Mouse (Mus musculus): ENCODE data around the gene Ppp1r14a. TPM values are rescaled to one million over a fixed set of nuclear protein-coding genes. Genes with fewer than 3 reads are reported as not detected.
A peak's percentile ranks its signal among the peaks of the same experiment; 100 is the strongest.

Ppp1r14a gene
- polyA plus RNA-seq, 1 experiment from 2014 or later: 246 TPM

DNA sequence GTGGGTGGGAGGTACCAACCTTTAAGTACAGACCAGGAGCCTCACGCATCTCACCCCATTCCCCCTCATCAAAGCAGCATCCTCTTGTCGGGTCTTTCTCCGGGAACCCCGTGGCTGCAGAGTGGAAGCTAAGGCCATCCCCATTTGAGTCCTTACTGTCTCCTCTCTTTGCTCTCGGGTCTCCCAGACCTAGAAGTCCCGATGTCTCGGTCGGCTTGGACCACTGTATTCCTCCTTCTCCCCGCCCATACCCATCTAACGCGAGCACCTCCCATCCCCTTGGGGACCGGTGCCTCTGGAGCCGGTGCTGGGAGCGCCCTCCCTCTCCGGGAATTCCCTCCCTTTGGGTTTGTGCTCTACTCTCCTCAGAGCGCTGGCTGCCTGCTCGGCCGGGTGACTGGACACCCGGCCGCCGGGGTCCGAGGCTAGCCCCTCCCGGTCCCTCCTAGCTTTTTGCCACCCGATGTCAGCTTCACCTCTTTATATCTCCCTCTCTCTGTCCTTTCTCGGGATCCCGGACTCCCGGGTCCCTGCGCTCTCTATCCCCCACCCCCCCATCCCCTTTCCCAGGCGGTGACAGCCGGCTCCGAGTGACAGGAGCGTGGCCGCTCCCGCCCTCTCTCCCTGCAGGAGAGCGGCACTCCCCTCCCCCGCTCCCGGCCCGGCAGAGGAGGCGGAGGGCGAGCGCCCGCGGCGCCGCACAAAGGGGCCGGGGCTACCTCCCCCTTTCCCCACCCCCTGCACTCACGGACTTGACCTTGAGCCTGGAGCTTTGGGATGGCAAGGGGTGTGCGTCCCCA lies 15.6 kb downstream of the Ppp1r14a start:
- ATAC-seq (no peak), DNase-seq (ENCODE audit: low spot score) (peak; percentile 45)
- 2% methylated on average over 30 of the region's 48 CpGs for WGBS
- TF ChIP-seq CTCF (IDR thresholded peaks at IDR 0.05) (no peak), EP300 (IDR thresholded peaks at IDR 0.05) (no peak)
- H3K27ac ChIP-seq (ENCODE audit: low read length): no peak overlapping the region
- H3K4me2 ChIP-seq (replicated peaks; ENCODE audit: low read depth, low read length): peak overlapping the region; percentile 69
- peak overlapping the region; percentile 32; the same call in 1 of the 2 replicates for H3K4me3 ChIP-seq (ENCODE audit: low read depth, low read length)
- no peaks in the 10 kb centered on the region for H3K9me3 ChIP-seq (ENCODE audit: low read length)
- H3K27me3 ChIP-seq (replicated peaks; ENCODE audit: insufficient read depth, low read length): peaks cover 21% of the 10 kb centered on the region
- H3K9ac ChIP-seq (replicated peaks; ENCODE audit: low read depth): no peak overlapping the region
- H3K4me1 ChIP-seq (ENCODE audit: insufficient read depth, low read depth, low read length): peaks cover 16% of the 10 kb centered on the region
- no peaks in the 10 kb centered on the region for H3K36me3 ChIP-seq (ENCODE audit: insufficient read depth, low read length)

GRCm38 (mm10) chr7:29305263-29305988 lies 16.3 kb downstream of the Ppp1r14a start:
- ATAC-seq: no peak
- Histone ChIP-seq H3K9me3 (ENCODE audit: low read length) (no peaks in the 10 kb centered on the region), H3K4me3 (ENCODE audit: low read depth, low read length) (0 out of 2 replicates have a peak overlapping the region, but pooled peaks have one; percentile 12)

DNA sequence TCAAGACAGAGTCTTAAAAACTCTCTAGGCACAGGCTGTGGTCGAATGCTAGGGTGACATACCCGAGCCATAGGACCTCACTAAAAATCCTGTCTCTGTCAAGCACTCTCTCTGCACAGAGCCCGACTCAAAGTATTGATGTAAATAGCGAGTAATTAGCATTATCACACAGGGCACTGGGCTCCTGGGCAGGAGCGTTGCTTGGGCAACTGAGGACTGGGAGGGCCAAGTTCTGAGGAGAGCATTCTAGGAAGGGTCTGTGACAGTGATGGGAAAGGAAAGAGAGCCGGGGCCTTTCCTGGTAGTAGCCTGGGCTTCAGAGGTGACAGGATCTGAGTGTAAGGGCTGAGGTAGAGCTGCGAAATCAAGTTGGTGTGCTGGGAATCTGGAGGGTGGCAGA lies 17.0 kb downstream of the Ppp1r14a start:
- H3K9ac ChIP-seq (replicated peaks; ENCODE audit: low read depth): no peak overlapping the region
- ATAC-seq (no peak), DNase-seq (ENCODE audit: low spot score) (no peak)
- H3K36me3 ChIP-seq (ENCODE audit: insufficient read depth, low read length): no peaks in the 10 kb centered on the region
- H3K4me3 ChIP-seq (ENCODE audit: low read depth, low read length): no peak overlapping the region
- H3K27ac ChIP-seq (ENCODE audit: low read length): no peak overlapping the region
- 58% methylated on average over 7 of the region's 7 CpGs for WGBS
- no peaks in the 10 kb centered on the region for H3K9me3 ChIP-seq (ENCODE audit: low read length)
- TF ChIP-seq EP300 (IDR thresholded peaks at IDR 0.05): no peak
- no peak for TF ChIP-seq CTCF (IDR thresholded peaks at IDR 0.05)
- H3K4me2 ChIP-seq (replicated peaks; ENCODE audit: low read depth, low read length): no peak overlapping the region
- peaks cover 18% of the 10 kb centered on the region for H3K4me1 ChIP-seq (ENCODE audit: insufficient read depth, low read depth, low read length)
- H3K27me3 ChIP-seq (replicated peaks; ENCODE audit: insufficient read depth, low read length): peaks cover 21% of the 10 kb centered on the region

More at GRCm38 (mm10) chr7:29305263-29305988, 16.3 kb downstream of the Ppp1r14a start:
- H3K27ac ChIP-seq (ENCODE audit: low read length): no peak overlapping the region
- peaks cover 18% of the 10 kb centered on the region for H3K4me1 ChIP-seq (ENCODE audit: insufficient read depth, low read depth, low read length)
- peaks cover 21% of the 10 kb centered on the region for H3K27me3 ChIP-seq (replicated peaks; ENCODE audit: insufficient read depth, low read length)
- TF ChIP-seq EP300 (IDR thresholded peaks at IDR 0.05) (no peak), CTCF (IDR thresholded peaks at IDR 0.05) (0 out of 2 replicates have a peak, but pooled peaks have one; percentile 4)
- no peak overlapping the region for H3K9ac ChIP-seq (replicated peaks; ENCODE audit: low read depth)
- H3K36me3 ChIP-seq (ENCODE audit: insufficient read depth, low read length): no peaks in the 10 kb centered on the region
- DNase-seq (ENCODE audit: low spot score): no peak
- WGBS: 29% methylated on average over 9 of the region's 9 CpGs
- H3K4me2 ChIP-seq (replicated peaks; ENCODE audit: low read depth, low read length): peak overlapping the region; percentile 69

GRCm38 (mm10) chr7:29306619-29307018 lies 17.5 kb downstream of the Ppp1r14a start:
- 29% methylated on average over 7 of the region's 7 CpGs for WGBS
- Histone ChIP-seq H3K9me3 (ENCODE audit: low read length) (no peaks in the 10 kb centered on the region), H3K4me3 (ENCODE audit: low read depth, low read length) (no peak overlapping the region), H3K9ac (replicated peaks; ENCODE audit: low read depth) (no peak overlapping the region), H3K4me2 (replicated peaks; ENCODE audit: low read depth, low read length) (no peak overlapping the region), H3K4me1 (ENCODE audit: insufficient read depth, low read depth, low read length) (peaks cover 18% of the 10 kb centered on the region), H3K36me3 (ENCODE audit: insufficient read depth, low read length) (no peaks in the 10 kb centered on the region), H3K27ac (ENCODE audit: low read length) (no peak overlapping the region), H3K27me3 (replicated peaks; ENCODE audit: insufficient read depth, low read length) (peaks cover 21% of the 10 kb centered on the region)
- TF ChIP-seq EP300 (IDR thresholded peaks at IDR 0.05) (no peak), CTCF (IDR thresholded peaks at IDR 0.05) (peak; percentile 57)
- DNase-seq (ENCODE audit: low spot score) (peak; percentile 68), ATAC-seq (no peak)

DNA sequence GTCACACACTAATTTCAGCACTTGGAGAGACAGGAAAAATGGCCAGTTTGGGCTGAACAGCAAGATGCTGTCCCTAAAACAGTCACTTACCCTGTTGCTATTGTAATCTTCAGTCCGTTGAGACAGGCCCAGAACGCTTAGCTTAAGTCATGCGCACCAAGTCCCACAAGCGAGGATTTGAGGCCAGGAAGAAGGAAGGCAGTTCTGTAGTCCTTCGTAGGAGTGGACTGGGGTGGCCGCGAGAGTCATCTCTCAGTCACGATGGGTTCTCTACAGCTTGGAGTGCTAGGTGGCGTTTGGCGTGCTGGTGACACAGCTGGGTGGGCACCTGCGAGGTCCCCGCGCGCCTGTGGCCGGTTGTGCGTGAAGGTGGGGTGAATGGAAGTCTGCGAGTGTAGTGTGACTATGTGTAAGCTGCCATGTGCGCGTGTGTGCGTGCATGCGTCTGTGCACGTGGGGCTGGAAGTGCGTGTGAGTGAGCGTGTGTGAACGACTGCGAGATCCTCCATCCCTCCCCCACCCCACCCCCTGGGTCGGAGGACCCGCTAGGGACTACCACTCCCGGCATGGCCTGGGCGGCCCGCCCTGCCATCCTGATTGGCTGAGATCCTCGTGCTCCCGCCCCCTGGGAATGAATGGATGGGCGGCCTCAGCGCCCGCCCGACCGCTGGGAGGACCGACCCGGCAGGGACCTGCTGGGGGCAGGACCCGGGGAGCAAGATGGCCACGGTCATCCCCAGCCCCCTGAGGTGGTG lies 18.4 kb downstream of the Ppp1r14a start:
- peak; percentile 79 for ATAC-seq

More for the DNA sequence above, 18.4 kb downstream of the Ppp1r14a start:
- H3K9me3 ChIP-seq (ENCODE audit: low read length): no peaks in the 10 kb centered on the region
- peaks cover 21% of the 10 kb centered on the region for H3K27me3 ChIP-seq (replicated peaks; ENCODE audit: insufficient read depth, low read length)
- under 1% methylated on average over 38 of the region's 42 CpGs for WGBS
- no peaks in the 10 kb centered on the region for H3K36me3 ChIP-seq (ENCODE audit: insufficient read depth, low read length)
- no peak overlapping the region for H3K9ac ChIP-seq (replicated peaks; ENCODE audit: low read depth)
- H3K4me3 ChIP-seq (ENCODE audit: low read depth, low read length): peak overlapping the region; percentile 41
- H3K4me2 ChIP-seq (replicated peaks; ENCODE audit: low read depth, low read length): peak overlapping the region; percentile 84
- no peak overlapping the region; the same call in 1 of the 2 replicates for H3K27ac ChIP-seq (ENCODE audit: low read length)
- no peak for TF ChIP-seq EP300 (IDR thresholded peaks at IDR 0.05)
- TF ChIP-seq CTCF (IDR thresholded peaks at IDR 0.05): peak; percentile 9; the same call in 1 of the 2 replicates
- peak; percentile 82 for DNase-seq (ENCODE audit: low spot score)
- peaks cover 18% of the 10 kb centered on the region for H3K4me1 ChIP-seq (ENCODE audit: insufficient read depth, low read depth, low read length)

Data from lung, postnatal 0 days (tissue).